12 mouse cellular contexts compared by ENCODE assay signal in genomic region chr11:115638498-115639409, GRCm38 (mm10). TPM values are rescaled to one million over a fixed set of nuclear protein-coding genes. Genes with fewer than 3 reads are reported as not detected.
A peak's percentile ranks its signal among the peaks of the same experiment; 100 is the strongest.
DNase-seq lines count a peak whose midpoint lies in the region; ATAC-seq lines count a peak whose summit lies in the region.
"Had no signal": no experiment of that assay in that cellular context is flagged by ENCODE, and none has a peak within 500 bp of the region (broad histone marks: within the 10 kb centered on the region; RNA-seq: fewer than 3 reads in every experiment).

No protein-coding gene starts in this region.

- no peaks in the 10 kb centered on the region for H3K9me3 ChIP-seq in embryonic facial prominence, embryonic 13.5 days
- H3K9me3 ChIP-seq in embryonic facial prominence, embryonic 10.5 days = no peaks in the 10 kb centered on the region
- H3K9me3 ChIP-seq: midbrain, embryonic 10.5 days had no signal

- no peak for ATAC-seq in embryonic facial prominence, embryonic 13.5 days (ENCODE audit: insufficient number of reproducible peaks, insufficient read depth, low FRiP score, low TSS enrichment, low read depth)
- ATAC-seq: inflammation-experienced regulatory T-cells, adult 6 months had no signal

- no peaks in the 10 kb centered on the region for H3K27me3 ChIP-seq in embryonic facial prominence, embryonic 13.5 days
- H3K27me3 ChIP-seq in embryonic facial prominence, embryonic 10.5 days (replicated peaks; ENCODE audit: low read depth, poor library complexity, severe bottlenecking) = no peaks in the 10 kb centered on the region

- no peak overlapping the region for H3K4me2 ChIP-seq in embryonic facial prominence, embryonic 13.5 days

- DNase-seq in embryonic facial prominence, embryonic 10.5 days (ENCODE audit: low spot score) = no peak
- peak; percentile 46 for DNase-seq in thymus, postnatal 4 days
- DNase-seq in thymus, postnatal 10 days (ENCODE audit: low spot score in 2 of 2) = no peak
- peak; percentile 62 for DNase-seq in lung, postnatal 10 days
- DNase-seq in gastrocnemius, postnatal 10 days = no peak
- DNase-seq in heart, adult 9 months (ENCODE audit: low spot score in 2 of 2) = no peak
- DNase-seq in left cerebral cortex, postnatal 25 days (ENCODE audit: low spot score in 2 of 2) = no peak
- DNase-seq: cerebellum, adult 9-11 months; heart, adult 11 months had no signal

- H3K9ac ChIP-seq in embryonic facial prominence, embryonic 13.5 days = peak overlapping the region; percentile 40; the same call in 1 of the 2 replicates

- H3K36me3 ChIP-seq in embryonic facial prominence, embryonic 13.5 days = peaks cover 9% of the 10 kb centered on the region
- H3K36me3 ChIP-seq in embryonic facial prominence, embryonic 10.5 days (replicated peaks) = peaks cover 11% of the 10 kb centered on the region

- intact Hi-C loops in left cerebral cortex, postnatal 25 days (cut with DNase I) = no loop called here

- 68% methylated on average over 5 of the region's 5 CpGs for WGBS in embryonic facial prominence, embryonic 13.5 days
- 80% methylated on average over 5 of the region's 5 CpGs for WGBS in embryonic facial prominence, embryonic 10.5 days

- no peaks in the 10 kb centered on the region for H3K4me1 ChIP-seq in embryonic facial prominence, embryonic 13.5 days
- H3K4me1 ChIP-seq in embryonic facial prominence, embryonic 10.5 days = peaks cover 8% of the 10 kb centered on the region

- no peak overlapping the region for H3K4me3 ChIP-seq in embryonic facial prominence, embryonic 13.5 days
- no peak overlapping the region for H3K4me3 ChIP-seq in embryonic facial prominence, embryonic 10.5 days
- H3K4me3 ChIP-seq: midbrain, embryonic 10.5 days had no signal

- H3K27ac ChIP-seq in embryonic facial prominence, embryonic 13.5 days = no peak overlapping the region
- no peak overlapping the region for H3K27ac ChIP-seq in embryonic facial prominence, embryonic 10.5 days (replicated peaks)
- H3K27ac ChIP-seq: midbrain, embryonic 10.5 days had no signal

RNA-seq across cellular contexts. Expression of gene Slc25a19, which starts 10.7 kb away (rescaled TPM):
- 25.0 and 28.0 TPM in 2 replicates for polyA plus RNA-seq in embryonic facial prominence, embryonic 13.5 days (2015; fragmentation: Nextera tagmentation; extraction: Ambion mirVana)
- polyA plus RNA-seq in embryonic facial prominence, embryonic 10.5 days (2016; fragmentation: Nextera tagmentation; extraction: Ambion mirVana) = 23.5 and 24.6 TPM in 2 replicates
- 10 to 100 TPM; 39.7 to 40.0 TPM for total RNA-seq in gastrocnemius, postnatal 10 days (2021)
- 10 to 100 TPM; 54.3 to 59.3 TPM for total RNA-seq in left cerebral cortex, postnatal 25 days (2021)

RNA-seq across cellular contexts. Expression of gene Mif4gd, which starts 26.0 kb away (rescaled TPM):
- 20.2 and 20.6 TPM in 2 replicates for polyA plus RNA-seq in embryonic facial prominence, embryonic 13.5 days (2015; fragmentation: Nextera tagmentation; extraction: Ambion mirVana)
- polyA plus RNA-seq in embryonic facial prominence, embryonic 10.5 days (2016; fragmentation: Nextera tagmentation; extraction: Ambion mirVana) = 19.4 and 19.8 TPM in 2 replicates
- 10 to 100 TPM; 38.3 to 38.7 TPM for total RNA-seq in gastrocnemius, postnatal 10 days (2021)
- 10 to 100 TPM; 17.6 to 19.4 TPM for total RNA-seq in left cerebral cortex, postnatal 25 days (2021)

RNA-seq across cellular contexts. Expression of gene Gga3, which starts 34.9 kb away (rescaled TPM):
- 18.9 and 24.6 TPM in 2 replicates for polyA plus RNA-seq in embryonic facial prominence, embryonic 13.5 days (2015; fragmentation: Nextera tagmentation; extraction: Ambion mirVana)
- 29.6 and 33.3 TPM in 2 replicates for polyA plus RNA-seq in embryonic facial prominence, embryonic 10.5 days (2016; fragmentation: Nextera tagmentation; extraction: Ambion mirVana)
- 10 to 100 TPM in 1 of 2 experiments, 1 to 10 TPM in 1; 9.3 to 21.6 TPM for total RNA-seq in gastrocnemius, postnatal 10 days (2021)
- total RNA-seq in left cerebral cortex, postnatal 25 days (2021) = 10 to 100 TPM; 76.5 to 88.6 TPM

RNA-seq across cellular contexts. Expression of gene Mrps7, which starts 35.0 kb away (rescaled TPM):
- polyA plus RNA-seq in embryonic facial prominence, embryonic 13.5 days (2015; fragmentation: Nextera tagmentation; extraction: Ambion mirVana) = 92.8 and 95.6 TPM in 2 replicates
- 100 and 101 TPM in 2 replicates for polyA plus RNA-seq in embryonic facial prominence, embryonic 10.5 days (2016; fragmentation: Nextera tagmentation; extraction: Ambion mirVana)
- total RNA-seq in gastrocnemius, postnatal 10 days (2021) = 10 to 100 TPM; 61.1 to 71.6 TPM
- 10 to 100 TPM; 52.2 to 56.2 TPM for total RNA-seq in left cerebral cortex, postnatal 25 days (2021)

Comparison
In these comparisons a context has a peak if more than half of its experiments do, and no peak if none do; other contexts are left out.
1. DNase-seq: peak in thymus, postnatal 4 days (single experiment) and lung, postnatal 10 days (single experiment); none in embryonic facial prominence, embryonic 10.5 days (single experiment), thymus, postnatal 10 days (0 of 2), gastrocnemius, postnatal 10 days (single experiment), heart, adult 9 months (0 of 2) and left cerebral cortex, postnatal 25 days (0 of 2).